Mouse (Mus musculus) MEL (cell line): ENCODE measurements around the gene Hagh. TPM values are rescaled to one million over a fixed set of nuclear protein-coding genes. Genes with fewer than 3 reads are reported as not detected.

Experiments used
- DNase-seq: peaks from one replicate; pipeline ENCODE4 v3.0.0; 2011; ENCODE audit warnings: low read depth, low spot score
- H3K27ac ChIP-seq: 2 replicates; pipeline ENCODE4 v1.5.1; 2012; ENCODE audit warnings: low read depth, mild to moderate bottlenecking, control low read depth, low read length, moderate library complexity; ENCODE audit not compliant: control insufficient read depth
- H3K27me3 ChIP-seq, 2 experiments: fragments of 150-350 bp in 1 of 2; sonication (generic) in 1 of 2; 2 replicates each; pipeline ENCODE4 v1.6.1; 2012; ENCODE audit warnings: low read length in 2 of 2, mild to moderate bottlenecking in 2 of 2, improper control_type of control experiment in 1 of 2, moderate library complexity in 1 of 2; ENCODE audit not compliant: insufficient read depth in 2 of 2, control insufficient read depth in 1 of 2
- H3K36me3 ChIP-seq, 2 experiments: 2 replicates each; pipeline ENCODE4 v1.6.1; 2012 to 2014; ENCODE audit warnings: low read length in 2 of 2, improper control_type of control experiment in 1 of 2, inconsistent platforms in 1 of 2, mild to moderate bottlenecking in 1 of 2; ENCODE audit not compliant: insufficient read depth in 2 of 2, control insufficient read depth in 1 of 2
- H3K4me1 ChIP-seq, 2 experiments: fragments of 150-350 bp in 1 of 2; sonication (generic) in 1 of 2; 2 replicates each; pipeline ENCODE4 v1.6.1; 2012; ENCODE audit warnings: low read length in 2 of 2, improper control_type of control experiment in 1 of 2, mild to moderate bottlenecking in 1 of 2; ENCODE audit not compliant: insufficient read depth in 2 of 2, control insufficient read depth in 1 of 2
- H3K4me3 ChIP-seq, 2 experiments: fragments of 150-350 bp in 1 of 2; sonication (generic) in 1 of 2; 2 replicates each; pipeline ENCODE4 v1.5.1; 2012; ENCODE audit warnings: low read depth in 2 of 2, low read length in 2 of 2, mild to moderate bottlenecking in 2 of 2, moderate library complexity in 2 of 2, control low read depth in 1 of 2, improper control_type of control experiment in 1 of 2; ENCODE audit not compliant: control insufficient read depth in 1 of 2, insufficient read depth in 1 of 2
- H3K79me2 ChIP-seq: 2 replicates; pipeline ENCODE4 v1.6.1; 2012; ENCODE audit warnings: mild to moderate bottlenecking, low read length, moderate library complexity; ENCODE audit not compliant: control insufficient read depth, poor library complexity, insufficient read depth
- H3K9ac ChIP-seq: 2 replicates; pipeline ENCODE4 v1.6.1; 2012; ENCODE audit warnings: low read depth, mild to moderate bottlenecking, control low read depth, low read length, moderate library complexity; ENCODE audit not compliant: control insufficient read depth, poor library complexity, severe bottlenecking
- H3K9me3 ChIP-seq: fragments of 150-350 bp; sonication (generic); replicated peaks from 2 replicates; pipeline ENCODE4 v1.6.1; 2012; ENCODE audit warnings: mild to moderate bottlenecking, low read length, improper control_type of control experiment, moderate library complexity; ENCODE audit not compliant: insufficient read depth
- BHLHE40 ChIP-seq: IDR thresholded peaks from 2 replicates; pipeline ENCODE4 v1.6.1; 2012; ENCODE audit warnings: low read depth, mild to moderate bottlenecking, inconsistent platforms, low read length, improper control_type of control experiment, borderline replicate concordance
- CHD1 ChIP-seq: IDR thresholded peaks from 2 replicates; pipeline ENCODE4 v1.6.1; 2012; ENCODE audit warnings: low read depth, mild to moderate bottlenecking, inconsistent platforms, low read length, improper control_type of control experiment
- CHD2 ChIP-seq: IDR thresholded peaks from 2 replicates; pipeline ENCODE4 v1.6.1; 2011; ENCODE audit warnings: low read length, improper control_type of control experiment
- EP300 ChIP-seq, 2 experiments: IDR thresholded peaks; 2 replicates each; pipeline ENCODE4 v1.6.1; 2011; ENCODE audit warnings: improper control_type of control experiment in 2 of 2, low read length in 2 of 2, low read depth in 1 of 2, mild to moderate bottlenecking in 1 of 2
- ETS1 ChIP-seq: IDR thresholded peaks from 2 replicates; pipeline ENCODE4 v1.6.1; 2012; ENCODE audit warnings: low read depth, mild to moderate bottlenecking, inconsistent platforms, low read length, improper control_type of control experiment, moderate library complexity
- GATA1 ChIP-seq: IDR thresholded peaks from 2 replicates; pipeline ENCODE4 v1.6.1; 2011; ENCODE audit warnings: low read depth, low read length, improper control_type of control experiment
- HCFC1 ChIP-seq: IDR thresholded peaks from 2 replicates; pipeline ENCODE4 v1.6.1; 2012; ENCODE audit warnings: low read depth, mild to moderate bottlenecking, inconsistent platforms, low read length, improper control_type of control experiment, moderate library complexity
- MAX ChIP-seq: IDR thresholded peaks from 2 replicates; pipeline ENCODE4 v1.6.1; 2011; ENCODE audit warnings: low read length, improper control_type of control experiment
- MEF2A ChIP-seq: IDR thresholded peaks from 2 replicates; pipeline ENCODE4 v1.6.1; 2014; ENCODE audit warnings: low read depth, mild to moderate bottlenecking, inconsistent platforms, low read length, improper control_type of control experiment; ENCODE audit not compliant: poor library complexity, insufficient replicate concordance, severe bottlenecking; ENCODE audit errors: extremely low read depth
- MXI1 ChIP-seq: IDR thresholded peaks from 2 replicates; pipeline ENCODE4 v1.6.1; 2011; ENCODE audit warnings: mild to moderate bottlenecking, low read depth, low read length, improper control_type of control experiment
- NELFE ChIP-seq: IDR thresholded peaks from 2 replicates; pipeline ENCODE4 v1.6.1; 2011; ENCODE audit warnings: low read depth, low read length, improper control_type of control experiment
- NRF1 ChIP-seq: IDR thresholded peaks from 2 replicates; pipeline ENCODE4 v1.6.1; 2014; ENCODE audit warnings: low read depth, mild to moderate bottlenecking, inconsistent platforms, low read length, improper control_type of control experiment, moderate library complexity; ENCODE audit not compliant: poor library complexity, insufficient read depth, severe bottlenecking
- POLR2A ChIP-seq, 2 experiments: IDR thresholded peaks; 2 replicates each; pipeline ENCODE4 v1.6.1; 2011 to 2012; ENCODE audit warnings: low read length in 2 of 2, mild to moderate bottlenecking in 2 of 2, control low read depth in 1 of 2, improper control_type of control experiment in 1 of 2, low read depth in 1 of 2, moderate library complexity in 1 of 2; ENCODE audit not compliant: control insufficient read depth in 1 of 2, insufficient read depth in 1 of 2, poor library complexity in 1 of 2
- POLR2AphosphoS2 ChIP-seq: IDR thresholded peaks from 2 replicates; pipeline ENCODE4 v1.6.1; 2011; ENCODE audit warnings: low read length, improper control_type of control experiment
- RAD21 ChIP-seq: IDR thresholded peaks from 2 replicates; pipeline ENCODE4 v1.6.1; 2011; ENCODE audit warnings: mild to moderate bottlenecking, low read depth, low read length, improper control_type of control experiment
- RCOR1 ChIP-seq: IDR thresholded peaks from 2 replicates; pipeline ENCODE4 v1.6.1; 2012; ENCODE audit warnings: low read depth, mild to moderate bottlenecking, inconsistent platforms, low read length, improper control_type of control experiment
- SIN3A ChIP-seq: IDR thresholded peaks from 2 replicates; pipeline ENCODE4 v1.6.1; 2012; ENCODE audit warnings: low read length, improper control_type of control experiment, inconsistent platforms
- SMC3 ChIP-seq: IDR thresholded peaks from 2 replicates; pipeline ENCODE4 v1.6.1; 2011; ENCODE audit warnings: low read depth, low read length, improper control_type of control experiment
- TCF12 ChIP-seq: IDR thresholded peaks from 2 replicates; pipeline ENCODE4 v1.6.1; 2014; ENCODE audit warnings: low read depth, mild to moderate bottlenecking, inconsistent platforms, low read length, improper control_type of control experiment, moderate library complexity
- UBTF ChIP-seq: IDR thresholded peaks from 2 replicates; pipeline ENCODE4 v1.6.1; 2012; ENCODE audit warnings: low read depth, mild to moderate bottlenecking, inconsistent platforms, low read length, improper control_type of control experiment, moderate library complexity, borderline replicate concordance; ENCODE audit not compliant: insufficient read depth
- USF1 ChIP-seq: IDR thresholded peaks from 2 replicates; pipeline ENCODE4 v1.6.1; 2014; ENCODE audit warnings: low read depth, mild to moderate bottlenecking, inconsistent platforms, low read length, improper control_type of control experiment, moderate library complexity
- USF2 ChIP-seq, 2 experiments: IDR thresholded peaks; 2 replicates each; pipeline ENCODE4 v1.6.1; 2011 to 2012; ENCODE audit warnings: improper control_type of control experiment in 2 of 2, low read length in 2 of 2, borderline replicate concordance in 1 of 2, inconsistent platforms in 1 of 2, low read depth in 1 of 2, mild to moderate bottlenecking in 1 of 2; ENCODE audit not compliant: insufficient read depth in 1 of 2
- ZKSCAN1 ChIP-seq: IDR thresholded peaks from 2 replicates; pipeline ENCODE4 v1.6.1; 2012; ENCODE audit warnings: low read depth, mild to moderate bottlenecking, inconsistent platforms, low read length, improper control_type of control experiment, moderate library complexity
- ZMIZ1 ChIP-seq: IDR thresholded peaks from 2 replicates; pipeline ENCODE4 v1.6.1; 2012; ENCODE audit warnings: low read depth, mild to moderate bottlenecking, inconsistent platforms, low read length, improper control_type of control experiment, moderate library complexity
- ZNF384 ChIP-seq: IDR thresholded peaks from 2 replicates; pipeline ENCODE4 v1.6.1; 2012; ENCODE audit warnings: low read depth, mild to moderate bottlenecking, inconsistent platforms, low read length, improper control_type of control experiment
- polyA plus RNA-seq, 2 experiments: library from polyadenylated mRNA; stranded (reverse) in 1 of 2; unstranded in 1 of 2; fragments of >175 nt in 1 of 2; fragments of >200 nt in 1 of 2; gene quantifications; 2 replicates each; pipeline versions ENCODE4 v1.2.1 to v1.2.4; 2012; ENCODE audit warnings: low replicate concordance in 2 of 2, low read depth in 1 of 2; ENCODE audit not compliant: insufficient read length in 2 of 2, insufficient read depth in 1 of 2, missing spikeins in 1 of 2
- total RNA-seq: library from RNA; depleted of rRNA; stranded (reverse); fragments of 300-350 nt; gene quantifications from 2 replicates; pipeline ENCODE4 v1.2.3, GENCODE M21; 2012

Gene Hagh
- total and polyA plus RNA-seq, 3 experiments = 37.5 to 49.6 TPM; not detected in 1

DNA sequence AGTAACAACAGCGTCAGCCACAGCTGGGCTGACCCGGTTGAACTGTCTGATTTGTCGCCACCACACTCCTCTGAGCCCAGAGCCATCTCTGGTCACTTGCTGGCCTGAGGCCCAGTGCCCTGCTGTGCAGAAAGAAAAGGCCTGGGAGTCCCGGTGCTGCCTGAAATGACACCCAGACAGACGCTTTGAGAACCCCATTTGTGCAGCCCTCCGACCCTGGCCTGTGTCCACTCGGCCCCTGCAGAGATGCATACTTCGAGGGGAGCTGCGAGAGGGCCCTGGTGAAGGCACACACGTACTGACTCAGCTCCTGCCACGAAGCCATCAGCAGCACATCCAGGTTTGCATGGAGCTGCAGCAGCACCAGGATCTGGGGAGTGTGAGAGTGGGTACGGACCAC, 52.8 kb downstream of the Hagh start:
- Histone ChIP-seq H3K36me3 (peaks cover 0 to 7% of the 10 kb centered on the region in 2 experiments; a peak in 2 of 4 replicates), H3K4me1 (peaks cover 0 to 17% of the 10 kb centered on the region in 2 experiments; a peak in 2 of 4 replicates)
- DNase-seq = no peak

DNA sequence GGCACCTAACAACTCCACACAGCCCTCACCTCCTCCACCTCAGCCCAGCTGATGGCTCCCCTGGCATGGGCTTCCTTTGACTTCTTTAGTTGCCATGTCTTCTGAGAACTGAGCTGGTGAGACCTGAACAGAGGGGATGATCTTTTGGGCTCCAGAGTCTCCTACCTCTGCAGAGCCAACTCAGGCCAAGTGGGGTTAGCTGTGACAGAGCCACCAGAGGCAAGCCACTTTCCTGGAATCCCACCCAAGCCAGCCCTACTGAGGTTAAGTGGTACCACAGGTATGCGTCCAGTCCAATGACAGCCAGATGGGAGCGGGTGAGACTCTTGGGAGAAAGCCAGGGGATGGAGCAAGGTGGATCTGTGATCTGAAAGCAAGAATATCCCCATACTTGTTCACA, 53.3 kb downstream of the Hagh start:
- Histone ChIP-seq H3K36me3 (peaks cover 0 to 7% of the 10 kb centered on the region in 2 experiments; a peak in 2 of 4 replicates), H3K9ac (no peak overlapping the region), H3K27me3 (no peaks in the 10 kb centered on the region), H3K9me3 (no peaks in the 10 kb centered on the region), H3K4me1 (peaks cover 0 to 16% of the 10 kb centered on the region in 2 experiments; a peak in 2 of 4 replicates), H3K27ac (no peak overlapping the region), H3K4me3 (no peak overlapping the region), H3K79me2 (peaks cover 34% of the 10 kb centered on the region)
- no peak for TF ChIP-seq NELFE
- no peak for TF ChIP-seq EP300 (IDR thresholded peaks at IDR 0.05; ENCODE audit: low read depth in 1 of 2, low read length in 2 of 2)
- no peak for TF ChIP-seq BHLHE40
- no peak for TF ChIP-seq RAD21
- no peak for TF ChIP-seq CHD1
- TF ChIP-seq ETS1 = no peak
- no peak for TF ChIP-seq MAX
- TF ChIP-seq HCFC1 = no peak
- TF ChIP-seq CHD2 = no peak
- TF ChIP-seq ZNF384 = no peak
- no peak for TF ChIP-seq MEF2A
- TF ChIP-seq GATA1 = no peak
- no peak for TF ChIP-seq USF2 (IDR thresholded peaks at IDR 0.05; ENCODE audit: borderline replicate concordance in 1 of 2, insufficient read depth in 1 of 2, low read depth in 1 of 2, low read length in 2 of 2)
- TF ChIP-seq RCOR1 = no peak
- no peak for TF ChIP-seq NRF1
- TF ChIP-seq TCF12 = no peak
- no peak for TF ChIP-seq UBTF
- TF ChIP-seq POLR2A (IDR thresholded peaks at IDR 0.05; ENCODE audit: control insufficient read depth in 1 of 2, insufficient read depth in 1 of 2, low read depth in 1 of 2, low read length in 2 of 2, poor library complexity in 1 of 2) = no peak
- DNase-seq = no peak

More for the DNA sequence above, 52.8 kb downstream of the Hagh start:
- H3K4me3 ChIP-seq = no peak overlapping the region
- TF ChIP-seq SIN3A (no peak), POLR2A (IDR thresholded peaks at IDR 0.05; ENCODE audit: control insufficient read depth in 1 of 2, insufficient read depth in 1 of 2, low read depth in 1 of 2, low read length in 2 of 2, poor library complexity in 1 of 2) (no peak), RCOR1 (no peak), ZKSCAN1 (no peak), MXI1 (no peak), POLR2AphosphoS2 (no peak), SMC3 (no peak), USF1 (no peak), ZMIZ1 (no peak), TCF12 (no peak), BHLHE40 (no peak), MAX (no peak)
- no peak overlapping the region for H3K9ac ChIP-seq
- H3K9me3 ChIP-seq = no peaks in the 10 kb centered on the region
- H3K79me2 ChIP-seq = peaks cover 36% of the 10 kb centered on the region
- H3K27ac ChIP-seq = no peak overlapping the region
- no peaks in the 10 kb centered on the region for H3K27me3 ChIP-seq
